Mouse (Mus musculus): Measurements from ENCODE around the gene Edaradd. TPM values are rescaled to one million over a fixed set of nuclear protein-coding genes. Genes with fewer than 3 reads are reported as not detected.

The Edaradd gene
- total and polyA plus RNA-seq, 2 experiments from 2014 or later, result 1.2 to 1.5 TPM

GRCm38 (mm10) chr13:12462623-12463022, 57.6 kb downstream of the Edaradd start:
- ATAC-seq (no peak), DNase-seq (ENCODE audit: low spot score) (no peak)
- 74% methylated on average over 4 of the region's 4 CpGs for WGBS

DNA sequence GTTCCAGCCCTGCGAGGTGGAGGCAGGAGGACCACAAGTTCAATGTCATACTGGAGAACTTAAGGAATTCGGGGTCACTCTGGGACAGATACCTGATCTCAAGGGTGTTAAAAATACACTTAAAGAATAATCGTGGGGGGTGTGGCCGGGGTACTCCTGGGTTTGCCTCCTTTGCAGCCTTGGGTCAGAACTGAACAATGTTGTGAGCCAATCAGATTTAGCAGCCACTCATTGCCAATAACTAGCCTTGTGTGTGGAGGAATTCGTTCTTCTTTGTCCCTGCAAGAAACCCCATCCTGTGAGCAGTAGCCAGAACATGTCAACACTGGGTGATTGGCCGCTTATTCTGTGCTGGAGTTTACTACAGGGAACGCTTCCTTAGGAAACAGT, 58.5 kb downstream of the Edaradd start:
- ATAC-seq, result peak; percentile 63
- TF ChIP-seq CTCF (IDR thresholded peaks at IDR 0.05; ENCODE audit: low read depth), result no peak
- WGBS, result under 1% methylated on average over 7 of the region's 7 CpGs
- Histone ChIP-seq H3K36me3 (ENCODE audit: insufficient read depth, low read length) (0 out of 2 replicates have a peak, but pooled peaks cover 3% of the 10 kb centered on the region), H3K4me1 (ENCODE audit: insufficient read depth, low read length) (no peaks in the 10 kb centered on the region), H3K27ac (peak overlapping the region; percentile 82; the same call in 1 of the 2 replicates), H3K4me3 (ENCODE audit: low read length) (peak overlapping the region; percentile 82), H3K9ac (replicated peaks; ENCODE audit: low read length) (peak overlapping the region; percentile 85), H3K4me2 (ENCODE audit: low read depth, low read length) (peak overlapping the region; percentile 79), H3K27me3 (ENCODE audit: insufficient read depth, low read length) (no peaks in the 10 kb centered on the region), H3K9me3 (ENCODE audit: low read length) (no peaks in the 10 kb centered on the region)
- DNase-seq (ENCODE audit: low spot score), result peak; percentile 34

More at GRCm38 (mm10) chr13:12462623-12463022, 57.6 kb downstream of the Edaradd start:
- H3K27ac ChIP-seq, result no peak overlapping the region
- no peak overlapping the region for H3K9ac ChIP-seq (replicated peaks; ENCODE audit: low read length)
- no peak overlapping the region for H3K4me2 ChIP-seq (ENCODE audit: low read depth, low read length)
- no peaks in the 10 kb centered on the region for H3K9me3 ChIP-seq (ENCODE audit: low read length)
- no peaks in the 10 kb centered on the region for H3K27me3 ChIP-seq (ENCODE audit: insufficient read depth, low read length)
- no peaks in the 10 kb centered on the region for H3K36me3 ChIP-seq (ENCODE audit: insufficient read depth, low read length)
- no peaks in the 10 kb centered on the region for H3K4me1 ChIP-seq (ENCODE audit: insufficient read depth, low read length)
- no peak for TF ChIP-seq CTCF (IDR thresholded peaks at IDR 0.05; ENCODE audit: low read depth)
- H3K4me3 ChIP-seq (ENCODE audit: low read length), result no peak overlapping the region

GRCm38 (mm10) chr13:12460881-12461729, 59.1 kb downstream of the Edaradd start:
- no peaks in the 10 kb centered on the region for H3K9me3 ChIP-seq (ENCODE audit: low read length)
- WGBS, result under 1% methylated on average over 59 of the region's 59 CpGs

DNA sequence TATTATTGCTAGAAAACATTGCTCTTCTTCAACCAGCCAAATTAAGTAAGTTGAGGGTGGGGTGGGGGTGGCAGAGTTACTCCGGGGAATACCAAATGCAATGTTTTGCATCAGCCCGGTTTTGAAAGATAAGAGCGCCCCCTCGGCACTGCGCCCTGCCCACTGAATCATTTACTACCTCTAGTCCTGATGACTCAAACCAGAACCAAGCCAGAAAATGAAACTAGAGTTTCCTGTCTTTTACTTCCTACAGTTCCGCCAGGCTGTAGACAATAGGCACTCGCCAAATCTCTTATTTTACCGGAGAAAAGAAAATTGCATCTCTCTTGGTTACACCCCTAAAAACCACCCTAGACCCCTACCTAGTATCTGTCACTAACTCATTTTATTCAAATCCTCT, 59.8 kb downstream of the Edaradd start:
- no peaks in the 10 kb centered on the region for H3K27me3 ChIP-seq (ENCODE audit: insufficient read depth, low read length)
- 4% methylated on average over 8 of the region's 8 CpGs for WGBS
- H3K4me2 ChIP-seq (ENCODE audit: low read depth, low read length), result peak overlapping the region; percentile 79
- no peaks in the 10 kb centered on the region for H3K9me3 ChIP-seq (ENCODE audit: low read length)
- no peak for ATAC-seq
- H3K36me3 ChIP-seq (ENCODE audit: insufficient read depth, low read length), result 0 out of 2 replicates have a peak, but pooled peaks cover 10% of the 10 kb centered on the region
- H3K9ac ChIP-seq (replicated peaks; ENCODE audit: low read length), result peak overlapping the region; percentile 85
- H3K27ac ChIP-seq, result peak overlapping the region; percentile 82
- peak overlapping the region; percentile 82 for H3K4me3 ChIP-seq (ENCODE audit: low read length)
- peak; percentile 31; the same call in 1 of the 2 replicates for TF ChIP-seq CTCF (IDR thresholded peaks at IDR 0.05; ENCODE audit: low read depth)
- peak; percentile 56 for DNase-seq (ENCODE audit: low spot score)
- no peaks in the 10 kb centered on the region for H3K4me1 ChIP-seq (ENCODE audit: insufficient read depth, low read length)

More at GRCm38 (mm10) chr13:12460881-12461729, 59.1 kb downstream of the Edaradd start:
- Histone ChIP-seq H3K4me2 (ENCODE audit: low read depth, low read length) (peak overlapping the region; percentile 79), H3K4me3 (ENCODE audit: low read length) (peak overlapping the region; percentile 82), H3K9ac (replicated peaks; ENCODE audit: low read length) (peak overlapping the region; percentile 85), H3K27me3 (ENCODE audit: insufficient read depth, low read length) (no peaks in the 10 kb centered on the region), H3K36me3 (ENCODE audit: insufficient read depth, low read length) (0 out of 2 replicates have a peak, but pooled peaks cover 9% of the 10 kb centered on the region), H3K4me1 (ENCODE audit: insufficient read depth, low read length) (no peaks in the 10 kb centered on the region), H3K27ac (peak overlapping the region; percentile 82)
- DNase-seq (ENCODE audit: low spot score), result peak; percentile 93
- no peak for TF ChIP-seq CTCF (IDR thresholded peaks at IDR 0.05; ENCODE audit: low read depth)
- peak; percentile 96 for ATAC-seq

DNA sequence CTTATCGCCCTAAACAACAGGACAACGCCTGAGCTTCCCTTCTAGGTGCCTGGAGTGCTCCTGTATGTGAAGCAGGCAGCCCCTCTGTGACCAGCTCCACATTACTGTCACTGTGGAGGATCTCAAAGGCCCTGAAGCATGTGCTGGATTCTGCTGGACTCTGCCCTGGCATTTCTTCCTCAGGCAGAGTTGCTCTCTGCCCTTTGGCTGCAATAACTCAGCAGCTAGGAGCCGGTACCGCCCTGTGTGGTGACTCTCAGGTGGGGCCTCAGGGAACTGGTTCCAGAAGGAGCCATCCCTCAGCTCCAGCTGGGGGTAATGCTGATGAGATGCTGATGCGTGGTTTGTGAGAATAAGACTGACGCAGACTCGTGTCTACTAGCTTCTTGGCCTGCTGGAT, 63.5 kb downstream of the Edaradd start:
- peaks cover 24% of the 10 kb centered on the region; the same call in 1 of the 2 replicates for H3K36me3 ChIP-seq (ENCODE audit: insufficient read depth, low read length)
- TF ChIP-seq CTCF (IDR thresholded peaks at IDR 0.05; ENCODE audit: low read depth), result no peak
- no peaks in the 10 kb centered on the region for H3K9me3 ChIP-seq (ENCODE audit: low read length)
- DNase-seq (ENCODE audit: low spot score), result no peak
- no peak overlapping the region for H3K9ac ChIP-seq (replicated peaks; ENCODE audit: low read length)
- H3K4me2 ChIP-seq (ENCODE audit: low read depth, low read length), result no peak overlapping the region
- no peak for ATAC-seq
- no peaks in the 10 kb centered on the region for H3K27me3 ChIP-seq (ENCODE audit: insufficient read depth, low read length)
- H3K4me1 ChIP-seq (ENCODE audit: insufficient read depth, low read length), result no peaks in the 10 kb centered on the region
- no peak overlapping the region for H3K4me3 ChIP-seq (ENCODE audit: low read length)
- no peak overlapping the region for H3K27ac ChIP-seq
- 88% methylated on average over 7 of the region's 7 CpGs for WGBS

GRCm38 (mm10) chr13:12454686-12455390, 65.4 kb downstream of the Edaradd start:
- Histone ChIP-seq H3K36me3 (ENCODE audit: insufficient read depth, low read length) (peaks cover 25% of the 10 kb centered on the region; the same call in 1 of the 2 replicates), H3K4me3 (ENCODE audit: low read length) (no peak overlapping the region), H3K27me3 (ENCODE audit: insufficient read depth, low read length) (no peaks in the 10 kb centered on the region), H3K9me3 (ENCODE audit: low read length) (no peaks in the 10 kb centered on the region), H3K4me1 (ENCODE audit: insufficient read depth, low read length) (no peaks in the 10 kb centered on the region), H3K4me2 (ENCODE audit: low read depth, low read length) (no peak overlapping the region), H3K27ac (no peak overlapping the region), H3K9ac (replicated peaks; ENCODE audit: low read length) (no peak overlapping the region)
- DNase-seq (ENCODE audit: low spot score), result no peak
- no peak for ATAC-seq
- WGBS, result 85% methylated on average over 7 of the region's 7 CpGs
- TF ChIP-seq CTCF (IDR thresholded peaks at IDR 0.05; ENCODE audit: low read depth), result no peak

All from hindbrain, postnatal 0 days (tissue).